Mouse (Mus musculus) left cerebral cortex, postnatal 10 days (tissue): ENCODE measurements around the gene 6330409D20Rik. TPM values are rescaled to one million over a fixed set of nuclear protein-coding genes. Genes with fewer than 3 reads are reported as not detected.
A peak's percentile ranks its signal among the peaks of the same experiment; 100 is the strongest.

ENCODE experiments used
- DNase-seq, 2 experiments: peaks; one replicate each; pipeline ENCODE4 v3.0.0; 2021 to 2022; ENCODE audit warnings: low spot score in 2 of 2, mixed read lengths in 1 of 2; ENCODE audit errors: extremely low spot score in 1 of 2
- intact Hi-C: fragments of 180-260 bp; cut with DNase I; formaldehyde crosslinking; loops from one replicate; pipeline ENCODE4 v1.15.1; 2025
- total RNA-seq, 2 experiments: library from RNA; stranded (reverse); gene quantifications; 2 replicates each; pipeline ENCODE4 v1.2.3; 2021

Gene 6330409D20Rik
- total RNA-seq, 2 experiments from 2014 or later, result 2.3 to 2.9 TPM

DNA sequence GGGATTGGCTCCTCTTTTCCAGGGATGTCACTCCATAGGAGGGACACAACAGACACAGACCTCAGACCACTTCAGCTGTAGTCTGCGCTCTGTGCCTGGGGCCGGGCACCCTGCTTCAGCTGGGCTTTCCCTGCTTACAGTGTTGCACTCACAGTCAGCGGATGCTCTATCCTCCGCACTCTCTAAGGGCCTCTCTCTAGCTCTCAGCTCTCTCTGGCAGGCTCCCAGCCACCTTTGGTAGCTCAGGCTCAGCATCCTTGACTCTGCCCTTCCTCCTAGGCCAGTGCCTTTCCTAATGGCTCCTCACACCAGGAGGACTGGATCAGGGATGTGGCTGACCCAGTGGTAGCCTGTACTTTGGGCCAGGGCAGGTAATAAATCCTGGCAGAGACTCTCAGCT, 8.9 kb downstream of the 6330409D20Rik start:
- peak in 1 of 2 experiments; percentile 61 for DNase-seq
- intact Hi-C loops, result no loop called here

DNA sequence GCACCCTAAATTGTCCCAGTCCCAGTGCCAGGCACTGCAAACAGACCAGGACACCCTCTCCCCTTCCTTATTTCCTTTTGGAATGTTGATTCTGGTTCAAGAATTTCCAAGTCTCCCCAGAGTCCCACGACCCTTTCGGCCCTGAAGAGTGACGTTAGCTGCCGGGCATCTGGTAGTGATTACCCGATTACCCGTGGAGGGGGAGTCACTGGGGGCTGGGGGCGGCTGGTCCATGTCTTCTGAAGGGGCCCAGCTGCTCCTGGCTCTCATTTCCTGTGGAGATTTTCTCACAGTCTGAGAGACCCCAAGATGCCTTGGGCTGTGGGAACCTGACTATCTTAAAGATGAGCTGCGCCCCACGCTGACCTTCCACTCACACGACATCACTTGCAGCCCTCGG, 10.0 kb downstream of the 6330409D20Rik start:
- peak in 1 of 2 experiments; percentile 79 for DNase-seq
- intact Hi-C loops, result no loop called here

DNA sequence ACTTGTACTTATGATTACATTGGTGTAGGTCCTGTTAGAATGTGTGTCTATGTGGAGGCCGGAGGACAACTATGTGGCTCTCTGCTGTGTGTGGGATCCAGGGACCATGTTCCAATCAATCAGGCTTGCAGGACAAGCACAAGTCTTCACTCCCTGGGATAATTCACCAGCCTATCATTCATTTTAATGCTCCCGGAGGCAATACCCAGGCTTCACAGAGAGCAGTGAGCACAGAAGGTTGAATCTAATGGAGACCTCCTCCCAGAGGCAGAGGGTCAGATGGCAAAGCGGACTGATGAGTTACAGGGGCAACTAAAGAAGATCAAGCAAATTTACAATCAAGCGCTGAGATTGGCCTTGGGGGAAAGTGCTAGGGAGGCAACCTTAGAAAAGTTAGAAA, 11.3 kb downstream of the 6330409D20Rik start:
- intact Hi-C loops, result no loop called here
- no peak for DNase-seq

DNA sequence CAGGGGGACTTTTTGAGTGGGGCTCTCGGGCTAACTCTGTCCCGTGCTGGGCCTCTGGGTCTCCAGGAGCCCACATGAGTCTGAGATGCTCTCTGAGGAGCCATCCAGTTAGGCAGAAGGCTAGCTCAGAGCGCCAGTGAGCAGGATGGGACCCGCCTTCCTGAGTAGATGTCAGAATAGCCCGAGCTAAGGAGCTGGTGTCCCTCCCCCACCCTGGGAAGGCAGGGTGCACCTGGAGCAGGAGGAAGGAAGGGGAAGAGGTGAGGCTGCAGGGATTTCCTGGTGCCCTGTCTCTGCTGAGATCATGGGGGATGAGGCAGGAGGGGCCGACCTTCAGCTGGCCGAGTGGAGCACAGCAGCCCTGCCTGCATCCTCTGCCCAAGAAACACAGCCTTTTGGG, 12.4 kb downstream of the 6330409D20Rik start:
- intact Hi-C loops, result no loop called here

DNA sequence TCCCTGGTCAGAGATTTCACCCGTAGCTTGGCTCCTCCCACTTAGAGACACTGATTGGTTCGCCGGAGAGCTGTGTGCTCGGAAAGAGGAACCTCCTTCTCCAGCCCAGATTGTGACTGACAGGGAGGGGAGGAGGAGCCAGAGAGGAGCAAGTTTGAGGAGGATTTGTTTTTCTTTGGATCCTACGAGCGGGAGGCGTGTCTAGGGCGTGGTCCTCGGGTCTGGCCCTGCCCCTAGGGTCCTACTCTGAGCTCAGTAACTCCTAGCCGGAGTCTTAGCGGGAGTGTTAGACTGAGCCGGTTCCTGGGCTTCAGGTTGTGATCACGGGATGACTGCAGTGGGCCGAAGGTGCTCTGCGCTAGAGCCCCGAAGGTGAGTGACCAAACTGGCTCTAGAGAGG, 13.4 kb downstream of the 6330409D20Rik start:
- intact Hi-C loops, result no loop called here
- peak; percentile 83 to 95 for DNase-seq

More for the DNA sequence above, 12.4 kb downstream of the 6330409D20Rik start:
- DNase-seq, result peak in 1 of 2 experiments; percentile 81

DNA sequence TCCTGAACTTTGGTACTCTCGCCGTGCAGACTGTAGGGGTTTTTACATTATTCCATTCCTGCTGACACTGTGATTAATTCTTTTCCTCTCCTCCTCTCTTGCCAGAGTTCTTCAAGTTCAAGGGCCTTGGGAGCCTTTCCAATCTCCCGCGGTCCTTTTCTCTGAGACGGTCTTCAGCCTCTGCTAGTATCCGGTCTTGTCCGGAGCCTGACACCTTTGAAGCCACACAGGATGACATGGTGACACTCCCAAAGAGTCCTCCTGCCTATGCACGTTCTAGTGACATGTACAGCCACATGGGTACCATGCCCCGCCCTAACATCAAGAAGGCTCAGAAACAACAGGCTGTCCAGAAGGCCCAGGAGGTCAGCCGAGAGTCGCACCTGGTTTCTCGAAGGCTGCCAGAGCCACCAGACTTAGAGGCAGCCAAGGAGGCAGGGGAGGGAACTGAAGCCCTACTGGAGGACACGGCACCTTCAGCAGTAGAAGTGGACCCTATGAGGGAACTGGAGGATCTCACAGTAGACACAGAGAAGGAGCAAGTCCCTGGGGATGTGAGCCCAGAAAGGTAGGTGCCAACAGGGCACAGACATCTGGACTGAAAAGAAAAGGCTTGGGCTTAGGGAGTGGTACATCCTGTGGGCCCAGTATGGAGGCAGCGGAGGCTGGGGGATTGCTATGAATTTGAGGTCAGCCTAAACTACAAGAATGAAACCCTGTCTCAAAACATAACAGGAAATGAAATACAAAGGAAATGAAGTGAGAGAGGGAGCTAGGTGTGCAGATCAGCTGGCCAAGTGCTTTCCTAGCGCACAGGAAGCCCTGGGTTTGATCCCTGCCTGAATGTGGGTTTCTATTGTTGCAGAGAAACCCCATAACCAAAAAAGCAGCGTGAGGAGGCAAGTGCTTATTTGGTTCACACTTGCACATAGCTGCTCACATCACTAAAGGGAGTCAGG, 15.7 kb downstream of the 6330409D20Rik start:
- DNase-seq, result no peak
- intact Hi-C loops, result no loop called here

DNA sequence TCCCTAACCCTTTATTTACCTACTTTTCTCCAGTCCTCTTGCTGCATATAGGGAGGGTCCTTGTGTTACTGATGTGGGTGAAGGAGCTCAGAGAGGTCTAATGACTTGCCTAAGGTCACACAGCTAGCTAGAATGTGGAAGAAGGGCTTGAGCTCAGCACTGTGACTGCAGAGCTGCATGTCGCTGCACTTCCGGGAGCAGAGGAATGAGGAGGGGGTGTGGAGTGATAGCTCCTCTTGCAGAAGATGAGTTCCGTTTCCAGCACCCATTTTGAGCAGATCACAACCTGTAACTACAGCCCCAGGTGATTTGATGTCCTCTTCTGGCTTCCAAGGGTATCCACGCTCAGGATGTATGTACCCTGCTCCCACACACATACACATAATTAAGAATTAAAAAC, 16.7 kb downstream of the 6330409D20Rik start:
- intact Hi-C loops, result no loop called here
- DNase-seq, result no peak

DNA sequence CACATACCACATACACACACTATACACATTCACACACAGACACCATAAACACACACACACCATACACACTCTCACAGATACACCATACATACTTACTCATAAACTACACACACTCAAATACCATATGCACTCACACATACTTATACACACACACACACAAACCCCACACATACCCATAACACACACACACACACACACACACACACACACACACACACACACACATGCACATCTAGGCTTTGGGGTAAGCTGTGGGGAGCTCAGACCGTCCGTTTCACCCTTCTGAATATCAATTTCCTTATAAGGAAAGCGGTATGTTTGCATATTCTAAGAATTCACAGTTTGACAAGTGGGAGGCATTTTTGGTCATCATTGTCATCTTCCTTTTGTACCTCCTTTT, 18.2 kb downstream of the 6330409D20Rik start:
- intact Hi-C loops, result no loop called here
- no peak for DNase-seq

DNA sequence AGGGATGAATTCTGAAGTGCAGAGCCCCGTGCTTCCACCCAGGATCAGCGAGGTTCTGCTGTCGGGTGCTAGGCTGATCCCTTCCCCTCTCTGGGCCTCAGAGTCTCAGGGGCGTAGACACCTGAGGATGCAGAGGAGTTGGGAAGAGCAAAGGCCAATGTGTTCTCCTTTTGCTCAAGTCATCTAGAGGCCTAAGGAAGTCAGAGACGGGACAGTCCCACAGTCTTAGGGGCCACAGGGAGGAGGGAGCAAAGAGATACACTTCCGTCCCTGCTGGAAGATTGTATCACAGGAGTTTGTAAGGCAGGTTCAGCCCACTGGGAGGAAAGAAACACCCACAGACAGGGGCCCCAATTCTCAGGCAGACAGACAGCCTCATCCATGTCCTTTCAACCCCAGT, 18.8 kb downstream of the 6330409D20Rik start:
- intact Hi-C loops, result no loop called here
- DNase-seq, result no peak

DNA sequence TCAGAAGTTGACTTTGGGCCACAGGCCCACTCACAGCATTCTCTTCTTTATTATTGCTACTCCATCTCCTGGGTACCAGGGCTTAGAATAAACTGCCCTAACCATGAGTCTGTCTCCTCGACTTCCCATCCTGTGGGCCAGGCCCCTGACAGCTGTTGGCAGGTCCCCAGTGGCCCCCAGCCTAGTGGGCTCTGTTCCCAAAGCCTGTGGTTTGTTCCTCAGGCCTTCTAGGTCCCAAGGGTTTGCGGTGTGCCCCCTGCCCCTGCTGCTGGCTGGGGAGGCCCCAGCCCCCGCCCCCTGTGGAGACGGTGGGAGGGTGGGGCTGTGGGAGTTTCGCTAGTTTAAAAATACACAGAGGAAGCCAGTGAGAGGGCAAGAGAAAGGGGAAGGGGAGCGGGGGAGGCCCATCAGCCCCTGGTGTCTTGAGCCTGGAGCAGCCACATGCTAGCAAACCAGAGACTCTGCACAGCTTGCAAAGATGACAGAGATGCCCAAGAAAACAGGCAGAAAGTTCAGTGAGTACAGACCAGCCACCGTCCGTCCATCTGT, 20.1 kb downstream of the 6330409D20Rik start, which contains the start of gene Sh2d3c:
Gene Sh2d3c (plus strand): TSS at position 375 of the 549 bp plus-strand sequence.
- intact Hi-C loops, result no loop called here
- DNase-seq, result peak in 1 of 2 experiments; percentile 72

DNA sequence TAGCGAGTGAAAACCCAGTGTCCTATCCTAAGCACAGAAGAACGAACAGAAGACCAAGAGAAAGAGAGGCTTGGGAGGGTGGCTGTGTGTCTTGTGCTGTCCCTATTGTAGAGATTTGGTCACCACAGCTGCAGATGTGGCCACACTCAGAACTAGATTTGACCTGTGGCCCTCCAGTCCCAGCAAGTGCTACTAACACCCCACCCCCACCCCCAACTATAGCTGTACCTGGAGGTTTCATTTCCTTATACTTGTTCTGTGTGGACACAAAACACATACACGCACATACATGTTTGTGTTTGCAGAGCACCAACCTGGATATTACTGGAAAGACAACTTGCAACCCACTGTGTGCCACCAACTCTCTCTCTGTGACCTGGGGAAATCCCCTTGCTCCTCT, 20.8 kb downstream of the 6330409D20Rik start:
- no peak for DNase-seq
- intact Hi-C loops, result no loop called here

DNA sequence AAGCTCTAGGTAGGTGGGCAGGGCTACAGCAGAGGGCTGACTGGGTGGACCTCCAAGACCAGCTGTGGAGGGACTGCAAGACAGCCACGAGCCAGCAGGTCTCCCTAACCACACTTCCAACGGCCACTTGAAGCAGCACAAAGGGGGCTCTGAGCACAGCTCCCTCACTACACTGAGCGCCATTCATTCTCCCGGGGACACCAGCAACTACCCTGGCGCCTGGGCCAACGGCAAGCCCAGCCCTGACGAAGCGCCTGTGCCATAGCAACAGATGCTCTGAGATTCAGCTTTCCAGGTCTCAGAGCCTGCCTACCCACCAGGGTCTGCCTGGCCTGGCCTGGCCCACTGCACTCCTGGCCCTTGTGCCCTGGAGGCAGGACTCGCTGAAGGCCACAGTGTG, 22.1 kb downstream of the 6330409D20Rik start:
- peak in 1 of 2 experiments; percentile 68 for DNase-seq
- intact Hi-C loops, result no loop called here

DNA sequence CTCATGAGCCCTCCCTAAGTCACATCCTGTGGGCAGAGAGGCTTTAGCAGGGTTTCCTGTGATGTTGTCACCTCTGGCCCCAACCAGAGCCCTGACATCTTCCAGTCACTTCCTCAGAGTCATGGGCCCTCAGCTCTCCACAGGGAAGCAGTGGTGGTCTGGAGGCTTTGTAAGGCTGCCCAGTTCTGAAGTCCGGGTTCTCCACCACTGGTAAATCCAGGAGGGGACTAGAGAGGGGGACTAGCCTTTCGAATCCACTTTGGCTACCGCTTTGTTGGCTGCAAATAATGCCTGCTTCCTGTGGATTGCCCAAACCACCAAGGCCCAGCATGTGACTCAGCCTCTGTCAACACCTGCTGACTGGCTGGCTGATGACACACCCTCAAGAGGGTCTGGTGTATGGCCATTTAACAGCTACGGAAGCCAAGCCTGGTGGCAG, 25.8 kb downstream of the 6330409D20Rik start:
- DNase-seq, result peak in 1 of 2 experiments; percentile 56
- intact Hi-C loops, result loop anchor here (5.0 kb wide), 1 partner anchor 142 kb away; no protein-coding TSS in a partner anchor

DNA sequence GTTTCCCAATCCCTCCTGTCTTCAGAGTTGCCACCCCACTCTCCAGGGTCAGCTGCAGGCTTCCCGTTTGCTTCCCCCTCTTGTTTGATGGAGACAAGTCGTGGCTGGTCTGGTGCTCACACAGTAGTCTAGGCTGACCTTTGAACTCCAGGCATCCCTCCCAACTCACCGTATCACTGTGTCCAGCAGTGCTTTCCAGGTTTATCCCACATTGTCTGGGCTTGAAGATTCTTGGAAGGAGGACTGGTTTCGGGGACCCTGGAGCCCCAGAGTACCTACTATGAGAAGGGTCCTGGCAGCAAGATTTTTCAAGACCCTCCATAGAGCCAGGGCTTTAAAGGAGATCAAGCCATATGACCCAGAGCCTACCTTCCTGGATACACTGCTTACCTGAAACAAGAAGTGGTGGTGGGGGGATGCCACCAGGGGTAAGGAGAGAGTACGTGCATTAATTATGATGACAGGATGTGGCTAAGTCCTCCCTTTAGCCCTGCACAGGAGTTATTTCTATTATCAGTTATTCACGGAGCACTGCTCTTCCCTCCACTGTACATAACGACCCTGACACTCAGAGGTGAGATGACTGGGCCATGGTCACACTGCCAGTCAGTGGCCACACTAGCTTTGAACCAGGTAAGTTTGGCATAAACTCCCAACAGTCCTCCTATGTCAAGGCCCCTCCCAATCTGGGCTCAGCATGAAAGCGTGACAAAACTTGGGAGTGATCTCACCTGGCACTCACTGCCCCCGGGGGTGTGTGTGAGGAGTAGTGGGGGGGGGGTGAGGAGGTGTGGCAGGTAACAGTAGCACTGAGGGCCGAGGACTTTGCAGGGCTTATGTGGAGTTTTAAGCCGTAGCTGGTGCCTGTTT, 26.5 kb downstream of the 6330409D20Rik start:
- intact Hi-C loops, result loop anchor here (5.0 kb wide), 1 partner anchor 143 kb away; no protein-coding TSS in a partner anchor

DNA sequence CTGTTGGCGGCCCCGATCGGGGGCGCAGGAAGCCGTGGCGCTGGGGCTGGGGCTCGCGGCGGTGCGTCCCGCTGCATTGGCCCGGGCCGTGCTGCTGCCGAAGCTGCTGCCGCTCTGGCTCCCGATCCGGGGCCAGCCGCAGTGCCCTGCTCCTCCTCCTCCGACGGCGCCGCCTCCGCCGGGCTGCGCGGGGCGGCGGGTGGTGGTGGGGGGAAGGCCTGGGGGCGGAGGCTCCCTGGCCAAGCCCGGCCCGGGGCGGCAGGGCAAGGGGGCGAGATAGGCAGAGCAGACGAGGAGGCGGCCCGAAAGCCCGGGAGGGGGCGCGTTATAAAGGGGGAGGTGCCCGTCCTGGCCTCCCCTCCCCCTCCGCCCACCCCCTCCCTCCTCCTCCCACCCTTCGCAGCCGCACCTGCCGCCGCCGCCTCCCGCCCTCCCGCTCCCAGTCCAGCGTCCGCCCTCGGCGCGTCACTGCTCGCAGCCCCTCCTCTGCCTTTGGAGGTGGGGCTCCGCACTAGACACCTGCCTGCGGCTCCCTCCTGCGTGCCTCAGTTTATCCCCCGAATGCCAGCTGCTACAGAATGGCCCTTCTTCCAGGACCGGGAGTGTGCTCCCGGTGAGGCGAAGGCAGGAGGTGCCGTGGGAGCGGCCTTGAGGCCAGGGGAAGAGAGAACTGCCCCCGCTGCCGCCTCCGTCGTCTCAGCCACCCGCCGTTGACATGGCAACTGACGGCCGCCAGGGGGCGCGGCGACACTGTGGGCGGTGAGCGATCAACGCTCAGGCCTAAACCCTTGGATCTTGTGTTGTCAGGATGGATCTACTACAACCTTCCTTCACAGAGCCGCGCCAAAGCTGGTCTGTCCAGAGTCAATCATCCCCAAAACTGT, 27.6 kb downstream of the 6330409D20Rik start, which contains the start of gene Cdk9:
Gene Cdk9 (minus strand): TSS at position 143 of the 884 bp plus-strand sequence.
- DNase-seq, result peak; percentile 88 to 95
- intact Hi-C loops, result loop anchor here (1.0 to 5.0 kb wide), 2 partner anchors 44 to 144 kb away; partner anchors contain the start of gene Tor2a

More for the DNA sequence above, 26.5 kb downstream of the 6330409D20Rik start:
- DNase-seq, result no peak

DNA sequence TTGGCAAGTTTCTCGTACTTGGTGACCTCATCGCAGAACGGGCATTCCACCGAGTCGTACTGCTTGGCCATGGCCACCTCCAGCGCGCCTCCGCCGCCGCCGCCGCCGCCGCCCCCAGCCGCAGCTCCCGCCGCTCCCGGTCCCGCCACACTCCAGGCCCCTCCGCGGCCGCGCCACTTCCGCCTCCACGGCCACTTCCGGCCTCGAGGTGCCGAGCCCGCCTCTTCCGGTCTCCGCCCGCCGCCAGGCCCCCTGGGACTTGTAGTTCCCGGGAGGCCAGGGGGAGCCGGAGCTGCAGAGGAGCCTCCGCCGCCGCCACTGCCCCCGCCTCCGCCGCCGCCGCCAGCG, 28.3 kb downstream of the 6330409D20Rik start:
- peak; percentile 85 to 97 for DNase-seq
- intact Hi-C loops, result loop anchor here (5.0 kb wide), 1 partner anchor 145 kb away; no protein-coding TSS in a partner anchor

DNA sequence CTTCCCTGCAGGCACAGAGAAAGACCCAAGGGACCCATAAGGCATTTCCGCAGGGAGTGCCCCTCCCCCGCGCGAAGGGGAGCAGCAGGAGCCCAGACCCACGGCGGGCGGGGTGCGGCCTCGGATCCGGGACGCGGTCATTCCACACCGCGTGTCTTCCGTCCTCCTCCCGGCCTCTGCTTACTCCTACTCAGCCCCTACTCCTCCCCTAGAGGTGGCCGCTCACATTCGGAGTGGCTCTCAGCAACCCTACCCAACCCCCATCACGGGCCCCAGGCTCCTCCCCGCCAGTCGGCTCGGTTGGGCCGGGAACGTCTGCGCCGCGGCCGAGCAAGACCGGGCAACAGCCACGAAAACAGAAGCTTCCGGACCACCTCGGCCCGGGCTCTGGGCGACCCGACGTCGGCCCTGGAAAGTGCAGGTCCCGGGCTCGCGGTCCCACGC, 28.7 kb downstream of the 6330409D20Rik start:
- intact Hi-C loops, result loop anchor here (5.0 kb wide), 1 partner anchor 145 kb away; no protein-coding TSS in a partner anchor
- peak in 1 of 2 experiments; percentile 89 for DNase-seq
